Mouse (Mus musculus) frontal cortex, postnatal 25 days (tissue): Measurements from ENCODE around the gene Gm26727.
"Not testable (repeated sequence)": the region's sequence is repeated elsewhere in the genome, so short reads cannot be mapped to it uniquely, and the experiment has no call there.

ENCODE experiments used
- DNase-seq, 2 experiments: peaks; one replicate each; pipeline ENCODE4 v3.0.0; 2022; ENCODE audit warnings: low spot score in 2 of 2

Gene Gm26727

DNA sequence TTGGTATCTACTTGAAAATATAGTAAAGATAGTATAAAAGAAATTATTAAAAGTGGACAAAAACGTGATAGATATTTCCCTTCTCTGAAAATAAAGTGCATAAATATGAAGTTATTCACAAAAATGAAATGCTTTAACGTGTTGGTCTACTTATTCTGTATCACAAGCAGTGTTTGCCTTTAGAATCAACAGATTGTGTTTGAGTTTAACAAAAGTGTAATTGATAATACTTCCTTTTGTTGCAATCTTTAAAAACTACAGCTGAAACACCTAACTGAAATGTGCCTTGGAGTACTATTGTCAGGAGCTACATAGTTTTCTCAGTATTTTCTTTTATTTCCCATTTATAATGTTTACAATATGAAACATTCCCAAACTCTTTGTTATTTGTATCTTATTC, at the start of gene Gm26727:
Gene Gm26727 (minus strand): TSS at position 101 of the 400 bp plus-strand sequence.
- DNase-seq = no peak

DNA sequence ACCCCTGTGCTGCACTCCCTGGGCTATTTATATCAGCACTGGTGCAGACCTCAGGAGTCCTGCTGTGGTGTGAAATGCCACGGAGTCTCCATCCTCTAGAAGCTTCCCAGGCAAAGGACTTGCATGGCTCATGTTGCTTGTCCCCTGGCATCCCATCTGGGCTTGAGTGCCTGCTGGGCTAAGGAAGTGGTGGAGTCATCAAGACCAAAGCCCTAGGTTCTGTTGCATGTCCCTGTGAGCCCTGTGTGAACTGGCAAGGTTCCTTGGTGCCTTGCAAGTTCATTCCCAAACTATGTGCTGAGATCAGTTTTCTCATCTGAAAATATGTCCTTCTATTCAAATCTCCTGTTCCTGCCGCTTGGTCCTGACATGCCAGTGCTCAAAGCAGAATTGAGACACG, 48.1 kb upstream of the Gm26727 start:
- no peak for DNase-seq

DNA sequence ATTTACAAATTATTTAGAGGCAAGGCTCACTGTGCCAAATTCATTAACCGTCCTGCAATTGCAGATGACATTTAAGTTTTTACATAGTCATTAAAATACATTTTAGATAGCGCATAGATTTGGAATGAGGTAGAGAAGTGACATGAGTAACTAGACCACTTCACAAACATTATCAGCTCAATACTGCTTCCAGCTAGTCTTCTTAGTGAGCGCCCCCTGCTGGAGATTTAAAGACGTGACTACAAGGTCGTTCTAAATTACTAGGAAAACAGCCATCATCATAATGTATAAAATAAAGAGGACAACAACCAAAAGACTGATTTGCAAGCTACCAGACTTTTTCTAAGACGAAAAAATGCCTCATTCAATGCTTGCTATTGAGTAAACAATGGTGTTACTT, 44.8 kb upstream of the Gm26727 start:
- peak in 1 of 2 experiments; percentile 38 for DNase-seq

DNA sequence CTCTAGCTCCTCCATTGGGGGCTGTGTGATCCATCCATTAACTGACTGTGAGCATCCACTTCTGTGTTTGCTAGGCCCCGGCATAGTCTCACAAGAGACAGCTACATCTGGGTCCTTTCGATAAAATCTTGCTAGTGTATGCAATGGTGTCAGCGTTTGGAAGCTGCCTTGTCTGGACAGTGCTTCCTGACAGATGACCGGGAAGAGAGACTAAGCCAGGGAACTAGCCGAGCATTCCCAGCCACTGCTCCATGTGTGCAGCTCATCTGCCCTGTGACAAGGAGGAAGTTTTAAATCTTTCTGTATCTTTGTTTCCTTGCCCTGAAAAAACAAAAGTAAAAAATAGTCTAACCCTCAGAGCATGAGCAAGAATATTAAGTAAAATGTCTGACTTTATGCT, 37.0 kb upstream of the Gm26727 start:
- DNase-seq = not testable (repeated sequence)

DNA sequence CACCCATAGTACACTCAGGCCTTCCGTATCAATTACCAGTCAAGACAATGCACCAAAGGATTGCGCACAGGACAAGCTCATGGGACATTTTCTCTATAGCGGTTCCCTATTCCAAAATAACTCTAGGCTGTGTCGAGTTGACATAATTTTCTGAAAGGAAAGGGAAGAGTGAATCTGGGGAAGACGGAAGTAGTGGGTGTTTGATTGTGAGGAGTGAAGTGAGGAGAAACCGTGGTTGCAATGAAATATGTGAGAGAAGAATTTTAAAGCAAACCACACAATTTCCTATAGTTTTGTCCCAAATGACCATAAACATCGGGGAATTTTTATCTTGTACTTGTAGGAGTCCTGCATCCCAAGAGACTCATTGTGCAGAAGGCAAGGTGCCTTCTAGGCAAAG, 34.1 kb upstream of the Gm26727 start:
- no peak for DNase-seq

DNA sequence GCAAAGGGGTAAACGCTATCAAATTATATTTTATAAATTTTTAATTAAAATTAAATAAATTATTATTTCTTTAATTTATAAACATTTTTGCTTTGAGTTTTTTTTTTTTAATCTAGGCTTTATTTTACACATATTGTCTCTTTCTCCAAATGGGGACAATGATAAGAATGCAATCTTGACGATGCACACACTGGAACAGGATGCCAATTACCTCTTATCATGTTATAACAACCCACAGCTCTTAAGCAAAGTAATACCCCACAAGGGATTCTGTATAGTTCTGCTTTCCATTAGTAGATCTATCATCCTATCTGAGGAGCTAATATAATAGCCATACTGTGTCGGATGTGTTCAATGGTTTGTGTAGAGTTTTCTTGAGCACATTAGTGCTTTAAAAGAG, 27.9 kb upstream of the Gm26727 start:
- no peak for DNase-seq

DNA sequence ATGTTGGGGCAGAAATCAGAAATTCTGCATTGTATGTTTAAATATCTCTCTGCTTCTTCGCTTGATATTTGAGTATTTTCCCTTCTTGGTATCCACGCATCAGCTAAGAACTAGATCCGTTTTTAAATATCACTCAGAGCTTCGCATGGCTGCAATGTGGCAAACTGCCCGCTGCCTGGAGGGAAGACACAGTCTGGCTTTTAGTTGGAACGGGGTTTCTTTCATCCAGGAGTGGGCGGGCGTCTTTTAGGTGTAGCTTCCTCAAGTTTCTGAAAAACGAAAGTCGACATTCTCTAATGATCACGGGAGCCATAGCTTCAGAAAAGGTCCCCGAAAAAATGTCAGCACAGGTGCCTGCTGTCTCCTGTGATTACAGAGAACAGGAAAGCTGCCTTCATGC, 14.2 kb upstream of the Gm26727 start:
- DNase-seq = peak in 1 of 2 experiments; percentile 13

DNA sequence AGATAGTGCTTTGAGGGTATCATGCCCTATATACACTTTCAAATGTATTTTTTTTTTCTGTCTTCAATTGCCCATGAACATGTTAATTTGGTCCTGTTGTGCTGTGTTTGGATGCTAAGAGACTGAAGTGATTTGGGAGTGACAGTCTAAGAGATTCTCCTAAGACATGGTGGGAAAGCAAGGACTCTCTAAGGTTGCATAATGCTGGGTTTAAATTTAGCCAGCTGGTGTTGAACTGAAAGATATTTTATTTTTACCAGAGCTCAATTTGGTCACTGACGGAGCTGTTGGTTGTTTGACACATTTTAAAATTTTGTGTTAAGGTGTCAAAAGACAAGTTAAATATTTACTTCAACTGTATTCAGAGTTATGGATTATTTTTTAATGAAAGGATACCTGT, 13.8 kb upstream of the Gm26727 start:
- no peak for DNase-seq

DNA sequence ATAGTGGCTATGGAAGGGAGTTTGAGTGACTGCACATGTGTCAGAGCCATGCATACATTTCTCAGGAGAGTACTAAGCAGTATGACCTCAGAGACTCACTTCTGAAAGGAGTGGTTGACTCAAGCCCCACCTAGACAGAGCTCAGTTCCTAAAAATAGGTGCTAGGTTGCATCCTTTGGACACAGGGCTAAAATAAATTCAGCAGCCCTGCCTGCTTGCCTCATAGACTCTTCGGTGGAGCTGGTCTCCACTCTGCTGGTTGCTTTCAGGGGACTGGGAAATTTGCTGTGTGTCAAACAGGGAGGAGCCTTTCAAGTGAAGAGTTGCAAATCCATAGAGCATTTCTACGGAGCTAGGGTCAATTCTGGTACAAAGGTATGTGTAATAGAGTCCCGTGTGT, 12.8 kb upstream of the Gm26727 start, which contains the start of gene Xirp2:
Gene Xirp2 (plus strand): TSS at position 223 of the 400 bp plus-strand sequence.
- DNase-seq = no peak

DNA sequence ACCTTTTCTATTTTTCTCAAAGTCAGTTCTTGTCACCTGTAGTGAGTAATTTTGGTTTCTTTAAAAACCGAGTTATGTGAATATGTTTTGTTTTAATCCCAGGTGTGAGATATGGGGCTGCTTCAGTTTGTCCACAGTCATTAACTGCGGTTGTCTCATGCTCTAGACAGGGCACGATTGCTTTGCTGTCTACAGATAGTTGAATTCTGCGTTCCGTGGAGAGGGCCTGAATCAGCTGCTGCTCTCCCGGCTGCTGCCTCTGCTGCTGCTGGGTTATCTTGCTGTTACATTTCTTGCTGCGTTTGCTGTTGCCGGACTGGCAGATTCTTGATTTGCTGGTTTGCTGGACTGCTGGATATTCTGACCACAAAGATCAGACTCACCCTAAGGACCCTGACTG, 5.3 kb upstream of the Gm26727 start:
- no peak for DNase-seq

DNA sequence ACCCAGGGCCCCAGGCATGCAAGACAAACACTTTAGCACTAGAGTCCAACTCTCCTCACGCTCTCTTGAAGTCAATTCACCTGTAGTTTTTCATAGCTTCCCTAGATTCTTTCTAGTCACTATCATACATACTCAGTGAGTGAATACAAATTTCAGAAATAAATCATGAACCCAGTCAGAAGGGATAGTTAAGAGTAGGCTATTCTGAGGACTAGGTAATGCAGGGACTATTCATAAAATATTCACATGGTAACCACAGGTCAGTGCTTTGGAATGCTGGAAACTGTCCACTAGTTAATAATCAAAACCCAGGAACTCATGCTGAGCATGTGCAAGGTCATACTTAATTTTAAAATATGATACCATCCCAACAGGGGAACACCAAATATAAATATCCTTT, 10.2 kb downstream of the Gm26727 start:
- DNase-seq = no peak

DNA sequence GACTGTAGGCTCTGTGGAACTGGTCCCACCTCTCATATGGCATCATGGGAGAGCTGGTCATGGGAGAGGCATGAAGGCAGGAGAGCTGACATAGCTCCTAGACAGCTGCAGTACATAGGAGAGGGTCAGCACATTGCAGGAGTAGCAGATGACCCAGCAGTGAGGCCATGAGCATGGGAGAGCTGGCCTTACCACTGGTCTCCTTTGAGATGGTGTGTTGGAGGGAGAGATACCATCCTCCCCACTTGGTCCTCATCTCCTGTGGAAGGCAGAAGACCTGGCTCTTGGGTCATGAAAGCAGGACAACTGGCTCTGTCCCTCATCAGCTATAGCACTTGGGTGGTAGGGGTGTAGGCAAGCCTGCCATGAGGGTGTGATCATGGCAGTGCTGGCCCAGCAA, 12.1 kb downstream of the Gm26727 start:
- no peak for DNase-seq

DNA sequence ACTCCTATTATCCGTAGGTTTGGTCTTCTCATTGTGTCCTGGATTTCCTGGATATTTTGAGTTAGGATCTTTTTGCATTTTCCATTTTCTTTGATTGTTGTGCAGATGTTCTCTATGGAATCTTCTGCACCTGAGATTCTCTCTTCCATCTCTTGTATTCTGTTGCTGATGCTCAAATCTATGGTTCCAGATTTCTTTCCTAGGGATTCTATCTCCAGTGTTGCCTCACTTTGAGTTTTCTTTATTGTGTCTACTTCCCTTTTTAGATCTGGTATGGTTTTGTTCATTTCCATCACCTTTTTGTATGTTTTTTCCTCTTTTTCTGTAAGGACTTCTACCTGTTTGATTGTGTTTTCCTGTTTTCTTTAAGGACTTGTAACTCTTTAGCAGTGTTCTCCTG, 19.6 kb downstream of the Gm26727 start, which contains the start of gene Gm21830:
Gene Gm21830 (plus strand): TSS at position 301 of the 400 bp plus-strand sequence.
- not testable (repeated sequence) for DNase-seq
